Mouse (Mus musculus) macrophage (primary cell): ENCODE measurements around the gene Csad. TPM values are rescaled to one million over a fixed set of nuclear protein-coding genes. Genes with fewer than 3 reads are reported as not detected.
A peak's percentile ranks its signal among the peaks of the same experiment; 100 is the strongest.

Experiments used
- H3K27ac ChIP-seq: fragments of 350-480 bp; formaldehyde crosslinking; 2 replicates; pipeline ENCODE4 v1.9.0; 2021
- H3K36me3 ChIP-seq: fragments of 350-480 bp; formaldehyde crosslinking; 2 replicates; pipeline ENCODE4 v1.9.0; 2021; ENCODE audit errors: inconsistent target
- H3K4me3 ChIP-seq: fragments of 350-480 bp; formaldehyde crosslinking; 2 replicates; pipeline ENCODE4 v1.9.0; 2021; ENCODE audit errors: inconsistent target
- H3K79me2 ChIP-seq: fragments of 350-480 bp; formaldehyde crosslinking; 2 replicates; pipeline ENCODE4 v1.9.0; 2021; ENCODE audit errors: inconsistent target
- WGBS: methylation state at CpG from one replicate; pipeline ENCODE4 v1.1.7; 2026; ENCODE audit warnings: inconsistent platforms; ENCODE audit not compliant: missing documents; 5-methylcytosine and 5-hydroxymethylcytosine counted together
- polyA plus RNA-seq: library from polyadenylated mRNA; stranded (reverse); fragments of 250-400 nt; gene quantifications from 3 replicates; pipeline ENCODE4 v1.2.4, GENCODE M21; 2018; ENCODE audit warnings: inconsistent platforms

Csad gene
- polyA plus RNA-seq, 1 experiment from 2014 or later, result 10.6 TPM

DNA sequence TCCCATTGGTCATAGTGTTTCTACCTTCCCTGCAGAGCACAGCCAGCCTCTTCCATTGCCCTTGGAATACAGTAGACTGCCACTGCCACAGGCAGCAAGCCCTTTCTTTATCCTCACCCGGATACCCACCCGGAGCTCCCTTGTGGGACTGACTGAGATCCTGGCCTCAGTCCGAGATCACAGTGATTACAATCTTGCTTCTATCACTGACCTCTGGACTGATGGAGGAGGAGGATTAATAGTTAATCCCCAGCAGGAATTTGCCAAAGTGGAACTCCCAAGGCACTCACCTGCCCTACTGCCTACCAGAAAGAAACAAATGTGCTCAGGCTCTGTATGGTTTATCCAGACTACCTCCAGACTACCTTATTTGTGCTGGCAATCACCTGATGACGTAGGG is 55.0 kb downstream of the Csad start:
- Histone ChIP-seq H3K27ac (peak overlapping the region; percentile 92; the same call in 1 of the 2 replicates), H3K79me2 (no peaks in the 10 kb centered on the region), H3K36me3 (no peaks in the 10 kb centered on the region), H3K4me3 (no peak overlapping the region)
- 99% methylated on average over 4 of the region's 4 CpGs for WGBS

DNA sequence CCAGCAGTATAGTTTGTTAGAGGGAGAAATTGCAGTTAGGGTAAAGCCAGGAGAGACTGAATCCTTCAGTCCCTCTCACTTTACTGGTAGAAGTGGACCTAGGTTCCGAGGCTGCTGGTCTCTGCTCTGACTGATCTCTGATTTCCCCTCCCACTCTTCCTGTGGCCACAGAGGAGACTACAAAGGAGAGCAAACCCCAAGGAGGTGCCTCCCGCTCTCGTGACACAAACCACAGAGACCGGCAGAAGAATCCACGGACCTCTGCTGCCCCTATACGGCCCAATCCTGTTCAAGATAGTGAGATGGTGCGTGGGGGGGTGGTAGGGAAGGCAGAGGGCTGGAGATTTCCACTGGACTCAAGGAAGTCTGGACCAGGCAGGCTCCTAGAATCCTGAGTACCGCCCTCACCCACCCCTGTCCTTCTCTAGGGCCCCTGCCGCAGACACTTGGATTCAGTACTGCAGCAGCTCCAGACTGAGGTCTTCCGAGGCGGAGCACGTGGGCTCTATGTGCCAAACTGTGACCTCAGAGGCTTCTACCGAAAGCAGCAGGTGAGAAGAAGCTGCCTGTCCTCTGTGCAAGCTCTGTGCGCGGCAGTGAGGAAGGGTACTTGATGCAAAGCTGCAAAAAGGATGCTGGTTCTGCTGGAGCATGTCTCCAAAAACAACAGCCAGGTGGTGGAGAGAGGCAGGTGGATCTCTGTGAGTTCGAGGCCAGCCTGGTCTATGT is 56.7 kb downstream of the Csad start:
- Histone ChIP-seq H3K79me2 (no peaks in the 10 kb centered on the region), H3K4me3 (no peak overlapping the region), H3K27ac (no peak overlapping the region), H3K36me3 (no peaks in the 10 kb centered on the region)
- 56% methylated on average over 16 of the region's 16 CpGs for WGBS

DNA sequence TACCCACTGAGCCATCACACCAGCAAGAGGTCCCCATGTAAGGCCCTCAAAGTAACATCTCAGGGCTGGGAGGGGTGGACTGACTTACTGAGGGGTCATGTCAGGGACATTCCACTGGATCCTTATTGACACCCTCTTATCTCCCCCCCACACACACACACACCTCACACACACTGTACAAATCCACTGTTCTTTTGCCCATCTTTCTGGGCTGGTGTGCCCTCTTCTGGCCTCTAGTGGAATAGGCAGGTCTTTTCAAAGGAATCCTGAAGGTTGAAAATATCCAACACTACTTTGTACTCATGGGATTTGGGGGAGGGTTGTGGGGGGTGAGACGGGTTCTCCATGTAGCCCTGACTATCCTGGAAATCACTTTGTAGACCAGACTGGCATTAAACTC is 57.6 kb downstream of the Csad start:
- Histone ChIP-seq H3K36me3 (no peaks in the 10 kb centered on the region), H3K79me2 (no peaks in the 10 kb centered on the region), H3K27ac (no peak overlapping the region), H3K4me3 (no peak overlapping the region)
- WGBS, result 0% methylated on average over 1 of the region's 1 CpGs

DNA sequence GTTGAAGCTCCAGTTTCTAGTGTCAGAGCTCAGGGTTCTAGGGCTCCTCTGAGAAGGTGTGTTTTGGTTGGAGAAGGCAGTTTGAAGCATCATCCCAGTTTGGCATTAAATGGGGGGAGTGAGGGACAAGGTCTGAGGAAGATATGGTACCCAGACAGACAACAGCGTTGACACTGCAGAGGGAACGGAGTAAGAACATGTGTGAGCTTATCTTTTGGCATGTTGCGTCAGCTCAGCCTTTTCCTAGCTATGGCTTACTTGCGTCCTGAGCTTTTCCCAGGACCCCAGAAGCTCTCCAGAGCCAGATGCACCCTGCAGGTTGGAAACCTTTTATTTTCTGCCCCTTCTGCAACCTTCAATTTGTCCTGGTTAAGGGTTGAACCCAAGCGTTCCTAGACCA is 58.4 kb downstream of the Csad start:
- no peaks in the 10 kb centered on the region for H3K36me3 ChIP-seq
- 82% methylated on average over 5 of the region's 5 CpGs for WGBS
- no peak overlapping the region for H3K27ac ChIP-seq

DNA sequence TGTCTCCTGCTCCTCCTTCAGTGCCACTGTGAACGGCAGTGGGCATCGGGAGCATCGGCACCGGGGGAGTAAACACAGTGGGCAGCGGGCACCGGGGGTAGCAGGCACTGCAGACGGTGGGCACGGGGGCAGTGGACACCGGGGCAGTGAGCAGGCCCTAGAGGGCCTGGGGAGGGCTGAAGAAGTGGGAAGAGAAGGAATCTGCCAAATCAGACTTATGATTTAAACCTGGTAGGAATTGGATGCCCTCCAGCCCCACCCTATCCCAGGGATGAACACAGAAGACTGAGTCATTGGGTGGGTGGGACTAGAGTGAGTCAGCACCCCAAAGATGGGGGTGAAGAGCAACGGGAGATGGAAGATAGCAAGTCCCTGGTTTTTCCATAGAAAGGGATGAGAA is 59.2 kb downstream of the Csad start:
- Histone ChIP-seq H3K36me3 (no peaks in the 10 kb centered on the region), H3K27ac (no peak overlapping the region), H3K4me3 (no peak overlapping the region), H3K79me2 (no peaks in the 10 kb centered on the region)
- 90% methylated on average over 10 of the region's 10 CpGs for WGBS

More for the DNA sequence above, 58.4 kb downstream of the Csad start:
- no peak overlapping the region for H3K4me3 ChIP-seq
- no peaks in the 10 kb centered on the region for H3K79me2 ChIP-seq

DNA sequence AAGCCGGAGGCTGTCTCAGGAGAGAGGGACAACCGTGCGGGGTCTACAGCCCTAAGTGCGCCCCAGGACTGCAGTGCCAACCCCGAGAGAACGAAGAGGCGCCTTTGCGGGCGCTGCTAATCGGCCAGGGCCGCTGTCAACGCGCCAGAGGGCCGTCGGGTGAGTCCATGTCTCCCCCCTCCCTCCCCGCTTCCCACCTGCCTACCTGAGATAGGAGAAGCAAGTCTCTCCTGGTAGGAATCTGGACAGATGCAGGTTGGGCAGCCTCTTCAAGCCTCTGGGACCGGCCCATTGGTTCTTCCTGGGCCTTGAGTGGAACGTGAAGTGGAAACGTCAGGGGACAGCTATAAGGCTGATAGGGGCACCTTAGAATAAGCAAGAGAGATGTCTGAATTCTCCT is 59.8 kb downstream of the Csad start:
- H3K79me2 ChIP-seq, result no peaks in the 10 kb centered on the region
- WGBS, result 55% methylated on average over 18 of the region's 19 CpGs
- no peak overlapping the region for H3K27ac ChIP-seq
- H3K36me3 ChIP-seq, result no peaks in the 10 kb centered on the region
- H3K4me3 ChIP-seq, result no peak overlapping the region

DNA sequence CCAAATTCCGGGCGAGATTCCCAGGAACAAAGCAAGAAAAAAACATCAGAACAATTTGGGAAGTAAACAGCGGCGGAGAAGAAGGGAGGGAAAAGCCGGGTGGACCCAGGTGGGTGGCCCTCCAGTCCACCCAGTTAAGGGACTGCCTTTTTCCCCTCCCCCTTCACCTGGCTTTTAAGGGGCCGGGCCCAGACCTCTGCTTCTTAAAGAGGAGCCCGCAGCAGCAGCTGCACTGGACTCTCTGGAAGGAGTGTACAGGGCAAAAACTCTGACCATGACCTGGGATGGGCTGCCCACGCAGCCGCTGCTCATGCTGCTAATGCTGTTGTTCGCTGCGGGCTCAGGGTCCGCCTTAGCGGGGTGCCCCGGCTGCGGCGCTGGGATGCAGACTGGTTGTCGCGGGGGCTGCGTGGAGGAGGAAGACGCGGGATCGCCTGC is 60.2 kb downstream of the Csad start, which contains the start of gene Igfbp6:
Gene Igfbp6, plus strand, starts transcription at position 89 of the 438 bp plus-strand sequence.
- Histone ChIP-seq H3K27ac (no peak within 1 kb of the TSS), H3K4me3 (no peak within 1 kb of the TSS), H3K79me2 (no peaks in the 10 kb centered on the region), H3K36me3 (no peaks in the 10 kb centered on the region)
- WGBS, result 54% methylated on average over 22 of the region's 22 CpGs

DNA sequence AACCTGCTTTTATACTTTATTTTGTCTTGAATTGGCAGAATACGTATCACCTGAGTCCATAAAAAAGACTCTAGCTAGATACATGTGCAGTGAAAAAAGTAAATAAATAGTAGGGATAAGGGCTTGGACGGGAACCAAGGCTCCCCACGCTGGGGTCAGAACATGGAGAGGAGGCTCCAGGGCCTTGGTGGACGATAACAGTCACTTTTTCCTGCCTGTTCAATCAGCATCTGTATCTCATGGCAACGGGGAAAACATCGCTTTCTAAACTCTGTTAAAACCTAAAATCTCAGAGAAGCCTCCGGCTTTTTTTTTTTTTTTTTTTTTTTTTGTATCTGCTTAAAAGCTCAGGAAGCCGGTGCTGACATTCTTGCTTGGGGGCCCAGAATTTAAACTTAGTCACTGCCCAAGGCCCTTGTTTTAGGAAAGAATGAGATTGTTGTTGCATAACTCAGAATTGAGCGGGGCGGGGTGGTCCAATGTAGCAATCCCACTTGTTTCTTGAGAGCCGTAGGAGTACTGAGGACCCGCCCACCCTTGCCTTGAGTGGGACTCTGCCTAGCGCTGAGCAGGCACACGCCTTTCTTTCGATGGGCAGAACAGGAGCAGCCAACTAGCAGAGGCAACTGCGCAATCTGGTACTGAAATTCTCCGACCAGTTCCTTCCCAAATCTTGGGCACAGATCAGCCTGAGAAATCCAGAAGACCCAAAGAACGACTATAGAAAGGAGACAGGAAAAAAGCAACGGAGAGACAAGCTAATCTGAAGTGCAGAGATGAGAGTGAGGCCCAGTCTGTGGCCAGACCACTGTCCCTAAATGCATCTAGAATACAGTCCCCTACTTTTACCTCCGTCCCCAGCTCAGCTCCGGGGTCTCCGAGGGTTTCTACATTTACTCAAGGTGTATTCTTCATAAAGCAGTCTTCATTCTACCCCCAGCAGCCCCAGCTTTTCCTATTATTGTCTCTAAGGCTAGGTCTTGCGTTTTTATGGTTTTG is 61.3 kb downstream of the Csad start:
- H3K4me3 ChIP-seq, result no peak overlapping the region
- H3K36me3 ChIP-seq, result no peaks in the 10 kb centered on the region
- H3K27ac ChIP-seq, result no peak overlapping the region
- 66% methylated on average over 23 of the region's 23 CpGs for WGBS
- H3K79me2 ChIP-seq, result no peaks in the 10 kb centered on the region

DNA sequence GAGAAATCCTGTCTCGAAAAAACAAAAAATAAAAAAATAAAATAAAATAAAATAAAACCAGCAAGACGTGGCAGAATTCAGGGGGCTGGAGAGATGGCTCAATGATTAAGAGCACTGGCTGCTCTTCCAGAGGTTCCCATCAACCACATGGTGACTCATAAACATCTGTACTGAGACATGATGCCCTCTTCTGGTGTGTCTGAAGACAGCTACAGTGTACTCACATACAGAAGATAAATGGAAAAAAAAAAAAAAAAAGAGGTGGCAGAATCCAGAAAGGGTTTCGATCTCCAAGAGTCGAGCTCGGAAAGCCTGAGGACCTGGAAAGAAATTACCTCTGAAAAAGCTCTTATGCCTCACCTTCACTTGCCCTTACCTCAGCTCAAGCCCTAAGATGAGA is 63.4 kb downstream of the Csad start:
- WGBS, result 96% methylated on average over 5 of the region's 5 CpGs
- H3K4me3 ChIP-seq, result no peak overlapping the region

DNA sequence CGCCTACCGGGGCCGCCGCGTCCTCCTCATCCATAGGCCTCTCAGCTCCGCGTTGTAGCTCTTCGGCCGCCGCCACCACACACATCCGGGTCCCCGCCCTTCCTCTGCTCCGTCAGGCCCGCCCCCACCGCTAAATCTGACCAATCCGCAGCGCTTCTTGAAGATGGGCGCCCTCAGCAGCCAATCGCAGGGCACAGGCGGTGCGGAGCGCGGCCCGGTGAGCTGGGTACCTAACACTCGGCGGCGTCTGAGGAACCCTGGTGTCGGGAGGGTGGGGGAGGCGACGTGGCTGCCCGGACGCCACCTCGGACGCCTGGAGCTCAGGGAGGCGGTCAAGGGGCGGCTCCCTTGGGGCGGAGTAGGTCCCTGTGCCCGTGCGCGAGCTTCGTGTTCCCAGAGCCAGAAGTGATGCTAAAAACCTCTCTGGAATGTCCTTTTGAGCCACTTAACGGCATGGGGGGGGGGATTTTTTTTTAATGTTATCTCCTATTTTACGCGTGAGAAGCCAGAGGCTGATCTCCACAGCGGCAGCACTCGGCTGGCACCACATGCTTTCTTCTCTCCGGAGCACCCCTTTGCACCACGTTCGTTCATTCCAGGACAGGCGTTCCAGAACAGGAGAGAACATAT is 68.3 kb downstream of the Csad start, which contains the start of gene Spryd3:
Gene Spryd3, minus strand, starts transcription at position 106 of the 630 bp plus-strand sequence.
- Histone ChIP-seq H3K36me3 (peaks cover 19% of the 10 kb centered on the region), H3K4me3 (peak within 1 kb of the TSS; percentile 74), H3K79me2 (peaks cover 32% of the 10 kb centered on the region), H3K27ac (no peak within 1 kb of the TSS)
- 2% methylated on average over 33 of the region's 50 CpGs for whole genome bisulfite sequencing

More for the DNA sequence above, 63.4 kb downstream of the Csad start:
- no peak overlapping the region for H3K27ac ChIP-seq
- no peaks in the 10 kb centered on the region for H3K36me3 ChIP-seq
- no peaks in the 10 kb centered on the region for H3K79me2 ChIP-seq

DNA sequence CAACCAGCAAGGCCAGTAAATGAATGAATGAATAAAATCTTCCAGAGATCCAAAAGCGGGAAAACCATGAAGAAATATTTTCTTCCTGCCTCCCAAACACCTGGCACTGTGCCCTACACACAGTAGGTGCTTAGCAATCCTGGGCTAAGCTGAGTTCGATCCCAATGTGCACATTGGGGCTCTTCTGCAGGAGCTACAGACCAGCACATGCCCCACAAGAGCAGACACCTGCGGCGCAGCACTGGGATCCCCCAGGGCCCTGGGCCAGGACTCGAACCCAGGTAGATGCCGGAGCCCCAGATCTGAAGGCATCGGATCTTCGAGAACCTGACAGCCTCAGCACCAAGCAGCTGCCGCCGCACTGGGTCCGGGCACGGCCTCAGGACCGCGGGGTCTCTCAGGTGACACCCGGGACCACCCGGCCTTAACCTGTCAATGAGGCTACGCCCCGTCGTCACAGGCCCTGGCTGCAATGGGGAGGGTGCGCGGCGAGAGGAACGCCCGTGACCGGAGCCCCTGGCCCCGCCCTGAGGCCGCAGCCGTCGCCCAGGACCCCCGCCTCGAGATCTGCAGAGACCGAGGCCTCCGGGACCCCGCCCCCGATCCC is 68.9 kb downstream of the Csad start:
- Histone ChIP-seq H3K79me2 (peaks cover 32% of the 10 kb centered on the region), H3K4me3 (peak overlapping the region; percentile 74), H3K36me3 (peaks cover 25% of the 10 kb centered on the region), H3K27ac (no peak overlapping the region)
- WGBS, result 2% methylated on average over 33 of the region's 35 CpGs

DNA sequence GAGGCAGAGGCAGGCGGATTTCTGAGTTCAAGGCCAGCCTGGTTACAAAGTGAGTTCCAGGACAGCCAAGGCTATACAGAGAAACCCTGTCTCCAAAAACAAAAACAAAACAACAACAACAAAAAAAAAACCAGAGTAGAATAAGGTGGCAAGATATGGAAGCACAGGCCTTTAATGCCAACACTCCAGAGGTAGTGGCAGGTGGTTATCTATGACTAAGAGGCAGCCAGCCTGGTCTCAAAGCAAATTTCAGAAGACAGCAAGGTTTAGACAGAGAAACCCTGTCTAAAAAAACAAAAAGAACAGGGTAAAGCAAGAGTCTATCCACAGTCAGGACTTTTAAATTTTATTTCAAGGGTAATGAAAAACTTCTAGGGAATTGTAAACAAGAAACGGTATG is 69.8 kb downstream of the Csad start:
- Histone ChIP-seq H3K79me2 (peaks cover 32% of the 10 kb centered on the region), H3K36me3 (peaks cover 34% of the 10 kb centered on the region), H3K27ac (no peak overlapping the region), H3K4me3 (no peak overlapping the region)
- 100% methylated on average over 2 of the region's 2 CpGs for WGBS

DNA sequence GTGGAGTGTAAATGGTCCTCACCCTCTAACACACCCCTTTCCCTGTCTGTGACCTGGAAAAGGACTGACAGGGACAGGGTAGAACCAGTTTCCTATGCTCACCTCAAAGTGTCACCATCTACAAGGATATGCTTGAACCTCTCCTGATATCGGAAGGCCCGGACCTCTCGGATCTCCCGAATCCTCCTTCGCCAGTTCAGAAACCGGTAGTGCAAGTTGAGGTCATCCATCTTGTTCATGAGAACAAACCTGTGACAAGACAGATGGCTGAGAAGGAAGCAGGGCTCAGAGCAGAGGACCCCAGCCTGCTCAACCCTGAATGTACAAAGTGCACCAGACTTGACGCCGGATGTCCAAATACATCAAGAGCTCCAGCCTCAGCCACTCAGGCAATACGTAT is 71.2 kb downstream of the Csad start:
- Histone ChIP-seq H3K36me3 (peaks cover 48% of the 10 kb centered on the region), H3K4me3 (no peak overlapping the region), H3K79me2 (peaks cover 32% of the 10 kb centered on the region), H3K27ac (no peak overlapping the region)
- WGBS, result 95% methylated on average over 9 of the region's 9 CpGs
